In the genomic region with DNA sequence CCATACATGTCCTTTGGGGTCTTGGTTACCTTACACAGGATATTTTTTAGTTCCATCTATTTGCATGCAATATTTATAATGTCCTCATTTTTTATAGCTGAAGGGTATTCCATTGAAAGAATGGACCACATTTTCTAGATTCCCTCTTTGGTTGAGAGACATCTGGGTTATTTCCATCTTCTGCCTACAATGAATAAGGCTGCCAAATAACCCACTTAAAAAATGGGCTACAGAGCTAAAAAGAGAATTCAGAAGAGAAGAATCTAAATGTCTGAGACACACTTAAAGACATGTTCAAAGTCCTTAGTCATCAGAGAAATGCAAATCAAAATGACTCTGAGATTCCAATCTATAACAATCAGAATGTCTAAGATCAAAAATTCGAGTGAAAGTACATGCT, we compare ENCODE assay signal across 20 mouse cellular contexts.
"Had no signal": no experiment of that assay in that cellular context is flagged by ENCODE, and none has a peak within 500 bp of the region (broad histone marks: within the 10 kb centered on the region; RNA-seq: fewer than 3 reads in every experiment).

No protein-coding gene starts in this region.

- ATAC-seq: forebrain, embryonic 13.5 days; forebrain, embryonic 14.5 days; forebrain, embryonic 15.5 days; forebrain, embryonic 16.5 days; forebrain, postnatal 0 days had no signal

- DNase-seq: cerebellum, adult 9-10 months; cerebellum, adult 9-11 months; cerebellum, postnatal 10 days; cerebellum, postnatal 14 days; cerebellum, postnatal 25 days; cerebellum, postnatal 36 days; embryo, embryonic 11 days; forebrain, postnatal 0 days; gastrocnemius, adult 2 months; gastrocnemius, postnatal 10 days; gastrocnemius, postnatal 14 days; gastrocnemius, postnatal 25 days; gastrocnemius, postnatal 36 days; heart, adult 11 months; heart, adult 18-20 months; heart, adult 2 months had no signal
